Mouse (Mus musculus): ENCODE data around the gene Slc37a3.

The Slc37a3 gene

GRCm38 (mm10) chr6:39317854-39318630 lies 59.4 kb downstream of the Slc37a3 start:
- DNase-seq = peak in 1 of 2 experiments; percentile 15

- no peak for DNase-seq
Observed at GRCm38 (mm10) chr6:39316089-39316488, 61.4 kb downstream of the Slc37a3 start.

GRCm38 (mm10) chr6:39314461-39314860 lies 63.0 kb downstream of the Slc37a3 start:
- DNase-seq = no peak

GRCm38 (mm10) chr6:39311786-39312185 lies 65.7 kb downstream of the Slc37a3 start:
- no peak for DNase-seq

- DNase-seq = peak in 1 of 2 experiments; percentile 9
Observed at GRCm38 (mm10) chr6:39304371-39304874, 73.1 kb downstream of the Slc37a3 start.

GRCm38 (mm10) chr6:39301484-39301883 lies 76.0 kb downstream of the Slc37a3 start:
- DNase-seq = no peak

GRCm38 (mm10) chr6:39297079-39297478 lies 80.4 kb downstream of the Slc37a3 start:
- DNase-seq = no peak

GRCm38 (mm10) chr6:39296474-39296873 lies 81.0 kb downstream of the Slc37a3 start:
- DNase-seq = no peak

- DNase-seq = no peak
Observed at GRCm38 (mm10) chr6:39295727-39296411, 81.6 kb downstream of the Slc37a3 start.

GRCm38 (mm10) chr6:39289721-39290120 lies 87.8 kb downstream of the Slc37a3 start:
- no peak for DNase-seq

- DNase-seq = no peak
Observed at GRCm38 (mm10) chr6:39287782-39288181, 89.7 kb downstream of the Slc37a3 start.

GRCm38 (mm10) chr6:39286732-39287083 lies 90.8 kb downstream of the Slc37a3 start:
- DNase-seq = no peak

- DNase-seq = peak; percentile 28 to 33
Observed at GRCm38 (mm10) chr6:39286053-39286731, 91.3 kb downstream of the Slc37a3 start.

- DNase-seq = no peak
Observed at GRCm38 (mm10) chr6:39284836-39285235, 92.6 kb downstream of the Slc37a3 start.

All from cerebellum, postnatal 10 days (tissue).